Mouse (Mus musculus): ENCODE data around the gene Anln.
"Not testable (repeated sequence)": the region's sequence is repeated elsewhere in the genome, so short reads cannot be mapped to it uniquely, and the experiment has no call there.

Anln gene

DNA sequence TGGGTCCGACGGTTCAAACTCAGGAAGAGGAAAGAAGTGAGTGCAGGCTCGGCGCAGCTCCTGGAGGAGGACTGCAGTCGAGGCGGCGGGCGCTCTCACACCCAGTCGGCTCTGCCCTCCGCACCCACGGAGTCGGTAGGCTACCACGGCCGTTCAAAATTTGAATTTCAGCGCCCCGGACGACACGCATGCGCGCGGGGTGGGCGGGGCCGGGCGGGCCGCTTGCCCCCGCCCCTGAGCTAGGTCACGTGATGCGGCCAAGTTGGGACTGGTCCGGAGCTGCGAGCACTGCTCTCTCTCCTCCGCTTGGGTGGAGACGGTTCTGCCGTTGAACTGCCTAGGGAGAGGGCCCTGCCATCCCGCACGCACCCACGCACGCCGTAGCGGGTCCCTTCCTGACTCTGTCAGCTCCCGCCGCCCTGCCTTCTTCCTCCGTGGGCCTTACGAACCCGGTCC, at the start of gene Anln:
TSS of gene Anln (minus strand) at position 168 of the 456 bp plus-strand sequence.
- DNase-seq = peak; percentile 83

DNA sequence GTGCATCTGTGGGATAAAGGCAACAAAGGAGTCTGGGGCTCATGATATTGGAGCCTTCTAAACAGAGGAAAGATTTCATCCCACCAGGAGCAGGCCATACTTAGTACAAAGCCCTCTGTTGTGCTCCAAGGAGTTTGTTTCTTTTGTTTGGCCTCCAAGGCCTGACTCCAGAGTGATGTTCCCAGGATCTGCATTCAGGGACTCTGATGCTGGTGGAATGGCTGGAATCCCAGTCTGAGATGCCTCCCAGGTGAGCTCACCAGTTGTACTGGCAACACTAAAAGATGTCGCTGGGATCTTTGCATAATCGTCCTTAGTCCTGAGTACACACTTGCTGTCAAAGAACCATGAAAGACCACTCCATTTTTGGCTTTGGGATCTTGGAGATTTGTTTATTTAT, 45.1 kb upstream of the Anln start:
- DNase-seq = no peak

DNA sequence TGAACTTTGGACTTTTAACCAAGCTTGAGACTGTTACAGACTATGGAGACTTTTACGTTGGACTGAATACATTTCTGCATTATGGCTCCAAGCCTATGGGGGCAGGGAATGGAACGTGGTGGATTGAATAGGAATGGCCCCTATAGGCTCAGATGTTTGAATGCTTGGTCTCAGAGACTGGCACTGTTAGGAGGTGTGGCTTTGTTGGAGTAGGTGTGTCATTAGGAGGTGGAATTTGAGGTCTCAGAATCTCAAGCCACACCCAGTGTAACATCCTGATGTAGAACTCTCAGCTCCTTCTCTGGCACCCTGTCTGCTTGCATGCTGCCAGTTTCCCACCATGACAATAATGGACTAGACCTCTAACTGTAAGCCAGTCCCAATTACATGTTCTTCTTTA, 44.2 kb upstream of the Anln start:
- DNase-seq = no peak

DNA sequence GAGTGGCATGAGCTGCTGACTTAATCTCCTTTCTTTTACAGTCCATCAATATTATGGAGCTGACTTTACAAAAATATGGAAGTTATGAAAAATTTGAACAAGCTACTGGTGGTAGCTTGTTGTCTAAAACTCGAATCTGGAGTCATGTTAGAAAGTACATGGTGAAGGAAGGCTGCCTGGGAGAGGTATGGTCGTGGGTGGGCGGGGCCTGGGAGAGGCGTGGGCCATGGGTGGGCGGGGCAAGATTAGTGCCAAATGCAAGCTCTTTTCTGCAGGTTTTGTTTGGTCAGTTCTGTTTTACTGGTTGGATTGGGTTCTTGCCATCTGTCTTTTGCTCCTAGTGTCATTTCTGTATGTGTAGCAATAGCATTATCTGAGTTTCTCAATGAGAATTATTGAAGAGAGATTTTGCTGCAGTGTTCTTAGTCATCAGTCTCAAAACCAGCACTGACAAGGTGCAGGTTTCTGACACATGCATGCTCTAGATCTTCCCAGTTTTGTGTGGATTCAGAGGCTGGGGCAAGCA, 41.4 kb upstream of the Anln start:
- no peak for DNase-seq

DNA sequence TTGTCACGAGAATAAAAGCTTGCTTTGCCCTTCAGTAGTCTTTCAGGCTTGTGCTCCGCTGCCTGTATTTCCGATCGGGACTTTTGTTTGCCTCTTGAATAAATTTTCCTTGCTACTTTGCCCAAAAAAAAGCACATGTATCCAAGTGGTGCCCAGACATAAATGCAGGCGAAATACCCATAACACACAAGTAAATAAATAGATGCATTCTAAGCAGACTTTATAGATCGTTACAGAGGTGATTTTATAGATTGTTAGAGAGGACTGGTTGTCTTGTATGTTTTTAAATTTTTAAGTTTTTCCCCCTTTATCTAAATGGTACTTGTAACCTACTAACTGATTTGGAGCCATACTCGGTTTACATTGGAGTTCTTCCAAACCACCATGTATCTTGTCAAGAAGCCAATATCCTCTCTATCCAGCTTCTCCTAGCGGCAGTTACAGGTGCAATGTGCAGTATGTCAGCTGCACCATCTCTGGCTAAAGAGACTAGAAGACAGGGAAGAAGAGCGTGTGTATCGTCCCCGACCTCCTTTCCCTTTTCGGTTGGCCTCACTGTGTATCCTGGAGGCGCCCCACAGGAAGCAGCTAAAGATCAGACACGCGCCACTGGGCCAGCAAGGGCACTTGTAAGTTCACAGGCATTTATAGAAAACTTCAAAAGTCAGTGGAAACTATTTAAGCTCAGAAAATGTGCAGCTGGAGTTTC, 40.7 kb upstream of the Anln start:
- DNase-seq = no peak

DNA sequence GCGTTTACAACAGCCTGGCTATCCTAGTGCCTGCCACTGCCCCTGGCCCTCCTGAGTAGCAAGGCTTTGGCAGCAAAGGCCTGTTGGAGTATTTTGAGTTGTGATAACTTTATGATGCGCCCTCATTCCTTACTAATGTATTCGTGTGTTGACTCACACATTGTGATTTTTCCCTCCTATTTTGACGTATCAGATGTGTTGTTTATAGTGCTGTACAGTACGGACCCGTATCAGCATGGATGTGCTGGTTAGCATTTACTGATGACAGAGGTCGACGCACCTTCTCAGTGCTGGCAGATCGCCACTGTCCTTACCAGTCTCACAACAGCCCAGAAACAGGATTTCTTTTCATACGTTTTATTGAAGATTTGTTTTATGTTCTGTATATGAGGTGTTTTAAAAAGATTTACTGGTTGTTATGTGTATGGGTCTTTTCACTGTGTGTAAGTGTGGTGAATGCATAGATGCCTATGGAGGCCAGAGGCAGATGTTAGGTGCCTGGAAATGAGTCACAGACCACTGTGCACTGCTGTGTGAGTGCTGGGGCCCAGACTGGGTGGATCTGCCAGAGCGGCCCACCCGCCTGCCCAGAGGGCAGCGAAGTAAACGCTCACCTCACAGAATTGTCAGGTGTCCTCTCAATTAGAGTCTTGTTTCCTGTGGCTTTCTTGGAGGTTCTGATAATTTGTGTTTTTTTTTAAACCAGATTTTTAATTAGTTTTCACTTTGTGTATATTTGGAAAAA, 39.9 kb upstream of the Anln start:
- no peak for DNase-seq

DNA sequence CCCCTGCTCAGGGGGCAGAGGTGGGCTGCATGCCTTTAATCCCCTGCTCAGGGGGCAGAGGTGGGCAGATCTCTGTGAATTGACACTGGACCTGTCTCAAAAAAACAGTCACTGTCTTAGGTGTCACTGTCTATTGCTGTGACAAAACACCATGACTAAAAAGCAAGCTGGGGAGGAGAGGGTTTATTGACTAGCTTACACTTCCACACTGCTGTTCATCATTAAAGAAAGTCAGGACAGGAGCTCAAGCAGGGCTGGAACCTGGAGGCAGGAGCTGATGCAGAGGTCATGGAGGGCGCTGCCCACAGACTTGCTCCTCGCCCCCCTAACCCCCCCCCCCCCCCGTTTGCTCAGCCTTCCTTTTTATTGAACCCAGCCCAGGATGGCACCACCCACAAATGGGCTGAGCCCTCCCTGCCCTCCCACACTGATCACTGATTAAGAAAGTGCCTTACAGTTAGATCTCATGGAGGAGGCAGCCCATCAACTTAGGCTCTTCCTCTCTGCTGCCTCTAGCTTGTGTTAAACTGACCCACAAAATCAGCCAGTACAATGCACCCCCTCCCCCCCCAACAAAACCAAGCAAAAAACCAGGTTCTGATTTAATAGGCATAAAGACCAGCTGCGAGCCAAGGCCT, 39.2 kb upstream of the Anln start:
- no peak for DNase-seq

DNA sequence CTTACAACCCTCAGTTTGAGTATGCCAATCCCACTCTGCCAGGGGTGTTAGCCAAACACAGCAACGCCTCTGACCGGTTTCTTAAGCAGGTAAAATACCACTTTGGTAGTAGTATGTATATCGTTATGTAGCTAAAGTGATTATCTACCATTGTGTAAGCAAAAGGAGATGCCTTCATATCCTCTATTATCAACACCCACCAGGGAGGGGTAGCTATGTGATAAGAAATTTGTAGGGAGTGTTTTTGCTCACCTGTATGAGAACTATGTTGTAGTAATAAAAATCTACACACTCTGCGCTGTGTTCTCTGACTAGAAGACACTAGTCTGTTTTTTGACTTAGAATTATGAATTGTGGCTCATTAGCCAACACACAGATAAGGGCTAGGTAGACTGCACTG, 35.7 kb upstream of the Anln start:
- no peak for DNase-seq

DNA sequence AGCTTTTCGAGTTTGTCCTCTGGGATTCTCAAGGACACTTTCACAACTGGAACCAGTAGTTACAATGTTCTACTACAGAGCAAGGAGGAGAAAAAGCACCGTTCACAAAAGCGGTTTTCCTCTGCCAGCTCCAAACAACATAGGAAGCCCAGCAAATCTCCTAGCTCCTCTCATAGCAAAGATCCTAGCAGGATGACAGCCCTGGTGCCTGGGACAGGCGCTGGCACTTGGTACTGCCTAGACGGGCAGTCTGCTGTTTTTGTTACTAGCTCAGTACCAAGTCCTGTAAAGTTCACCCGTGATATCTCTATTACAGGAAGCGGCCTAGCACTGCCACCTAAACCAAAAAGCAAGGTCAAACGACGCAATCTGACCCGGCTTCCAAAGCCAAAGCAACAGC, 35.2 kb upstream of the Anln start:
- no peak for DNase-seq

DNA sequence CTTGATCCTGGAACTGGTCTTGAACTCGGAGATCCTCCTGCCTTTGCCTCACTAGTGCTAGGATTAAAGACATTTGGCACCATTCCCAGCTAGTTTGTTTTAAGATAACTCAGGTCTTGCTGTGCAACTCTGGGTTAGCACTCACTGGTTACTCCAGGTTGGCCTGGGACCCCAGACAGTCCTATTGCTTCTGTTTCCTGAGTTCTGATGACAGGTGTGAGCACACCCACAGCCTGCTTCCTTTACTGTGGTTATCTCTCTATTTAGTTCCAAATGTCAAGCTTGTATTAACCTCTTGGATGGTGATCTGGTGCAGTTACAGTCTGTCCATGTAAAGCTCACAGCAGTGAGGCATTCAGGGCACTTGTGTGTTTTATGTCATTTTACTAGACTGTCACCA, 34.5 kb upstream of the Anln start:
- no peak for DNase-seq

DNA sequence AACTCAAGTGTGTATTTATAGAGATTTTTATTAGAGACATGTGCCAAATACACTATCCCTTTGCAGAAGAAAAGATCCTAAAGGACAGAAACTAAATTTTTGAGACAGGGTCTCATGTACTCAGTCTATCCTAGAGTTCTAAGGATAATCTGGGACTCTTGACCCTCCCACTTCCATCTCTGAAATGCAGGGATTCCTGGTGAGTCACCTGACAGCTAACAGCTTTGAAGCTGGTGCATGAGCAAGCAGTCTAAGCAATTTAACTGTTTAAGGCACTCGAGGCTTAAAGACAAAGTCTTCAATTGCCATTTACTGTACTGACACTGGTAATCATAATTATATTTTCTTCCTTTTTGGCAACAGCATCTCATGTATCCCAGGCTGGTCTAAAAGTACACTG, 33.6 kb upstream of the Anln start:
- DNase-seq = no peak

DNA sequence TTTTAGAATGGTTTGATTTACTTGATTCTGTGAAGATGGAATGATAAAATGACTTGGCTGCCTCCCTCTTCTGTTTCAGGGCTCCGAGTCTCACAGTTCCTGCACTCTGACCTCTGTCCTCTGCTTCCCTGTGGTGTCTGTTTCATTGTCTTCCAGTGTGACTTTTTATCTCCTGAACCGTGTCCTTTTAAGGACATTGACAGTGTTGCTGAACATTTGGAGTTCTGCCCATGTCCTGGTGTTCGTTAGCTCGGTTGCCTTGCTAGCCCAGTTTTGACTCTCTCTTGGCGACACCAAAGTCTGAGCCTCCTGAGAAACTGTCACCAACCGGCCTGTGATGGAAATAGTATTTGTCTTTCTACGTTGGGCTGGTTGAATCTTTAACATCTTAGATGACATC, 31.5 kb upstream of the Anln start:
- no peak for DNase-seq

DNA sequence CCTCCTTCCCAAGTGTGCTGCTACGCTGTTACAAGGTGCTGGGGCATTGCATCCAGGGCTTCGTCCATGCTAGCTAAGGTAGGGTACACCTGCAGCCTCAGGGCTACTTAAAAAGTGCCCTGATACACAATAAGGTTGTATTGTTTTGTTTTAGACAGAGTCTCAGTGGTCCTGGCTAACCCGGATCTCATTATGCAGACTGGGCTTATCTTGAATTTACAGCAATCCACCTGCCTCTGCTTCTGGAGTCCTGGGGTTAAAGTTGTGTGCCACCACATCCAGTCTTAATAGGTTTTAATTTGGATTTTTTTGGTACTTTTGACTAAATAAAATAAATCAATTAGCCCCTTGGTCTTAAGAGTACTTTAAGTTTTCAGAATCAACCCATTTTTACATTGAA, 30.9 kb upstream of the Anln start:
- DNase-seq = no peak

DNA sequence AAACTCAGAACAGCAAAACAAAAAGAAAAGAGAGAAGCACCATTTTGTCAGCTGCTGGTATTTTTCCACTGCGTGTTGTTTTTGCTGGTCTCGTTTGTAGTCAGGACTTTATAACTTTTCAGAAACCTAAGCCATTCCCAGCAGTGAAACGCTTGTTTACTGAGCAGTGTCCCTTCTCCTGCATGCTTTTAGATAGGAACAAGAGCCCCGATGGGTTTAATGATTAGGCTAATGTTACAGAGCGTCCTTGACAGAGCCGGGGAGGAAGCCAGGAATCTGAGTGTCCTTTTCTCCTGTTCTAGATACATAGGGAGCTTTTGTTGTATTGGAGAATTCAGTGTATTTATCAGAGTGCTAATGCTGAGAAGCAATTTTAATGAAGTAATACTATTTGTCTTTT, 28.6 kb upstream of the Anln start:
- no peak for DNase-seq

DNA sequence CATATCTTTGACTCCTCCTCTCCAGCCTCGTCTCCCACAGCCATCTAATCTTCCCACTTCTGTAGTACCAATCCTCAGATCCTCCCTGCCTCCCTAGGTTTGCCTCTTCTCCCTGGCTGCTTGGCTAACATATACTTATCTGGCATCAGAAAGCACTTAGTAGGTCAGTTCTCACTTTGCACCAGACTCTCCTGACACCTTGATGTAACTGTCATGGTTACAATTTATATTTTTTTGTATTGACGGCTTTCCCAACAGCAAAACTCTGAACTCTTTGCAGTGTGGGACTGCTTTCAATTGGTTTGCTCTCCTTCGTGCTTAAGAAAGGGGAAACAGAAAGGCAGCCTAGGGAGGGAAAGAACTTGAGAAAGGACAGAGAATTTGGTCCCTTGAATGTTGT, 27.2 kb upstream of the Anln start:
- DNase-seq = no peak

DNA sequence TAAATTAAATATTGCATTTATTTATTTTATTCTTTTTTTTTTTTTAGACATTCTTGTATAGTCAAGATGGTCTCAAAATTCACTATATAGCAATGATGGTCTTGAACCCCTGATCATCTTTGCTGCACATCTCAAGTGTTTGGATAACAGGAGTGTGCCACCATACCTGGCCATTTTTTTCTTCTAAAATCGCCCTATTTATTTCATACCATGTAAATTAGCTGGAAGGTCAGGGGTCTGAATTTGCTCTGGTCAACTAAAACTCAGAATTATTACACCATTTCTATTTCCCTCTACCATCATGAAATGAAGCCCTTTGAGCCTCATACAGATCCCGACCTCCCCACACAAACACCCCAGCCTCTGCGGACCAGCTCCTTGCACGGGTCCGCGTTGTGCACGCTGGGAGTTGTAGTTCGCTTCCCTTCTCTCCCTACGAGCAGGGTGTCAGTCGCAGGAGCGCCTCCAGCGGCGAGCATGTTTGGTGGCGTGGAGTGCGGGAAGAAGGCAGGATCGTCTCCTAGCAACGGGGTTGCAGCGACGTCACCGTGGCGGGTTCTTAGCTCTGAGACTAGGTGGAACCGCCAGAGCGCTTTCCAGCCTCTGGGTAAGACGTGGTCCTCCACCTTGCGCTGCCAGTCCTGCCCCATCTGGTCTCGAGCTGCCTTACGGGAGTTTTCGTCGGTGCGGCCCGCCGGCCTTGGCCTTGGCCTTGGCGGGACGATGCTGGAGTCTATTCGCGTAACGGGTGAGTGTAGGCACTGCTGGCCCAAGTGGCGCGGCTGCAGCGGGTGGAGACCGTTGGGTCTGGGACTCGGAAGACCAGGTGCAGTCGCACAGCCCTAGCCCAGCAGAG, 22.2 kb upstream of the Anln start, which contains the start of gene 9530077C05Rik:
TSS of gene 9530077C05Rik (plus strand) at position 512 of the 856 bp plus-strand sequence.
- peak; percentile 98 for DNase-seq

DNA sequence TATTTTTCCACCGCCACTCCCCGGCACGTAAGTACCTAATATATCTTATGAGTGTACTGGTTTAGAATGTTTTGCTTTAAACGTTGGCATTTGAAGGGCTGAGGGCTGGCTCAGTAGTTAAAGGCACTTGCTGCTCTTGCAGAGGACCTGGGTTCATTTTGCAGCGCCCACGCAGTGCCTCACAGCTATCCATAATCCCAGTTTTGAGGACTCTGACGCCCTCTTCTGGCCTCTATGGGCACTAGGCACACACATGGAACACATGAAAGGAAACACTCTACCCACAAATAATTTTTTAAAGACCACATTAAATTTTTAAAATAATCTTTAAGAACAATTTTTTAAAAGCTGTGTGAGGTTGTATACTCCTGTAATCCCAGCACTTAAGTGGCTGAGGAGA, 20.5 kb upstream of the Anln start:
- no peak for DNase-seq

DNA sequence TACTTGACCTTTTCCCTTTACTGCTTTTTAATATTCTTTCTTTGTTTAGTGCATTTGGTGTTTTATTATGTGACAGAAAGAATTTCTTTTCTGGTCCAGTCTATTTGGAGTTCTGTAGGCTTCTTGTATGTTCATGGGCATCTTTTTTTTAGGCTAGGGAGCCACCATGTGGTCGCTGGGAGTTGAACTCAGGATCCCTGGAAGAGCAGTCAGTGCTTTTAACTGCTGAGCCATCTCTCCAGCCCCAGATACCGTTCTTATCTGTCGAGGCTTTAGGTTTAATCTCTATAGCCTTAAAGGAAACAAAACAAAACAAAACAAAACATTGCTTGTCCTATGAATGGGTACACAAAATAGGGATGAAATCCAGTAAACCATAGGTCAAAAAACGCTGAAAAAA, 19.4 kb upstream of the Anln start:
- DNase-seq = not testable (repeated sequence)

DNA sequence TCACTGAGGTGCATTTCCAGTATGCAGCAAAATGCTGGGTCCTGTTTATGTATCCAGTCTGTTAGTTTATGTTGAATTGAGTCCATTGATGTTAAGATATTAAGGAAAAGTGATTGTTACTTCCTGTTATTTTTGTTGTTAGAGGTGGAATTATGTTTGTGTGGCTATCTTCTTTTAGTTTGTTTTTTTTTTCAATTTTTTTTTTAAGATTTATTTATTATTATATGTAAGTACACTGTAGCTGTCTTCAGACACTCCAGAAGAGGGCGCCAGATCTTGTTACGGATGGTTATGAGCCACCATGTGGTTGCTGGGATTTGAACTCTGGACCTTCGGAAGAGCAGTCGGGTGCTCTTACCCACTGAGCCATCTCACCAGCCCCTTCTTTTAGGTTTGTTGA, 18.6 kb upstream of the Anln start:
- DNase-seq = not testable (repeated sequence)

DNA sequence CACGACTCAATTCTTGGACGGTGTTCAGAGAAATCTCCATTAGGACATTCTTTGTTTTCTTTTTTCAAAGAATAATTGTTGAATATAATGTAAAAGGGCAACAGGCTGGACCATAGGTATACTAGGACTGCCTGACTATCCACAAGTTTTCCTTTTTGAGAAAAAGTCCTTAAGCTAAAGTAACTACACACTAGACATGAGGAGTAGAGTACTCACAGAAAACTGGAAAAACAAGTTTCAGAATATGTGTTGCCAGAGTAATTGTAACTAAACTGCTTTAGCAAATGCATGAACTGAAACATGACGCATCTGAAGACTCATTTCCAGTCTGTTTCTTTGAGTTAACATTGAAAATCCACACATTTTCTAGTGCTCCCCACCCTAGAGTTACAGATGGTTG, 16.4 kb upstream of the Anln start:
- no peak for DNase-seq

DNA sequence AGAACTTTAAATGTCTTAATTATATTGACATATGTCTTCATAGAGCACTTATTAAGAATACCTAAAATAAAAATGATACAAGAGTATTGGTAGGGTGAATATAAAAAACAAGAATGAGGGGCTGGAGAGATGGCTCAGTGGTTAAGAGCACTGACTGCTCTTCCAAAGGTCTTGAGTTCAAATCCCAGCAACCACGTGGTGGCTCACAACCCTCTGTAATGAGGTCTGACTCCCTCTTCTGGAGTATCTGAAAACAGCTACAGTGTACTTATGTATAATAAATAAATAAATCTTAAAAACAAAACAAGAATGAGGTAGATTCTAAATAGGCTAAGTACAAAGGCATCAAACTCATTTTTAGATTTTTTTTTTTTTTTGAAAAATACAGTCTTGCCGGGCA, 14.5 kb upstream of the Anln start:
- DNase-seq = not testable (repeated sequence)

DNA sequence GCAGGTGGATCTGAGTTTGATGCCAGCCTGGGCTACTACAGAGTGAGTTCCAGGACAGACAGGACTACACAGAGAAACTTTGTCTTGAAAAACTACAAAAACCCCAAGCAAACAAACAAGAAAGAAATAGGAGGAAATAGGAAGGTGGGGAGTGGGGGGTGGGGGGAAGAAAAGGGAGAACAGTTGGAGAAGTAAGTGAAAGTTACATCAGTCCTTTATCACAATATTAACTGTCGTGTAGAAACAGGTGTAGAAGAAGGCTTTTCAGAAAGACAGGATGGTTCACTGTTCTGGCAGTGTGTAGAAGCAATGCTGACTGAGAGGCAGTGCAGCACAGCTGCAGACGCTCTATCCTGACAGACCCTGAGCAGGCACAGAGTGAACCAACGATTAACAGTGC, 14.0 kb upstream of the Anln start:
- no peak for DNase-seq

DNA sequence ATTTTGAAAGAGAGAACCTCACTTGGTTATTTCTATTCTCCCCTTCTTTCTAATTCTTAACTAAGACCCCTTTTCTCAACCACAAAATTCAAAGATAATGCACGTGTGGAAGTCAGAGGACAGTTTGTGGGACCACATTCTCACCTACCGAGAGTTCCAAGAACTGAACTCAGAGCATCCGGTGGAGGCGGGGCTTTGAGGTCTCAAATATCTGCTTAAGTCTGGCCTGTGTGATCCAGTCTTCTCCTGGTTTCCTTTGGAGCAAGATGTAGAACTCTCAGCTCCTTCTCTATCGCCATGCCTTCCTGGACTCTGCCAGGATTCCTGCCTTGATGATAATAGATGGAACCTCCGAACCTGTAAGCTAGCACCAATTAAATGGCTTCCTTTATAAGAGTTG, 13.0 kb upstream of the Anln start:
- no peak for DNase-seq

Measured in right cerebral cortex, postnatal 25 days (tissue).